Mouse (Mus musculus) olfactory bulb, adult 2 months (tissue): ENCODE data around the gene Tenm3.

ENCODE experiments used
- CTCF ChIP-seq: fragments of 200-500 bp; IDR thresholded peaks from 2 replicates; pipeline ENCODE4 v1.5.1; 2012; ENCODE audit warnings: low read depth, mild to moderate bottlenecking, low read length, moderate library complexity; ENCODE audit not compliant: insufficient read depth
- POLR2A ChIP-seq: fragments of 200-500 bp; IDR thresholded peaks from 2 replicates; pipeline ENCODE4 v1.6.1; 2012; ENCODE audit warnings: mild to moderate bottlenecking, low read depth, low read length, moderate library complexity; ENCODE audit not compliant: insufficient read depth

GRCm38 (mm10) chr8:48706666-48707065, 137.1 kb downstream of the Tenm3 start:
- TF ChIP-seq POLR2A (no peak), CTCF (no peak)
